Mouse (Mus musculus) heart, embryonic 11.5 days (tissue): ENCODE measurements around the gene Hmcn2. TPM values are rescaled to one million over a fixed set of nuclear protein-coding genes. Genes with fewer than 3 reads are reported as not detected.

ENCODE experiments used
- ATAC-seq: fragments of 200-750 bp; cut with Nextera tagmentation; replicated peaks from 2 replicates; pipeline ENCODE4 v1.8.0; 2017; ENCODE audit warnings: moderate library complexity; ENCODE audit not compliant: insufficient number of reproducible peaks, low FRiP score, low TSS enrichment
- H3K27ac ChIP-seq: fragments of 300-500 bp; sonication (generic); 2 replicates; pipeline ENCODE4 v1.5.1; 2014; ENCODE audit warnings: mild to moderate bottlenecking, low read depth, low read length
- H3K27me3 ChIP-seq: fragments of 300-500 bp; sonication (generic); 2 replicates; pipeline ENCODE4 v1.6.1; 2014; ENCODE audit warnings: mild to moderate bottlenecking, low read length, mixed read lengths; ENCODE audit not compliant: control insufficient read depth, insufficient read depth
- H3K36me3 ChIP-seq: fragments of 300-500 bp; sonication (generic); 2 replicates; pipeline ENCODE4 v1.6.1; 2014; ENCODE audit warnings: mild to moderate bottlenecking, low read length, moderate library complexity, mixed read lengths; ENCODE audit not compliant: control insufficient read depth, insufficient read depth
- H3K4me1 ChIP-seq: fragments of 300-500 bp; sonication (generic); 2 replicates; pipeline ENCODE4 v1.6.1; 2014; ENCODE audit warnings: low read length; ENCODE audit not compliant: control insufficient read depth, insufficient read depth
- H3K4me2 ChIP-seq: fragments of 300-500 bp; sonication (generic); 2 replicates; pipeline ENCODE4 v1.6.1; 2014; ENCODE audit warnings: mild to moderate bottlenecking, moderate library complexity
- H3K4me3 ChIP-seq: fragments of 300-500 bp; sonication (generic); 2 replicates; pipeline ENCODE4 v1.5.1; 2014; ENCODE audit warnings: low read depth, low read length
- H3K9ac ChIP-seq: fragments of 300-500 bp; sonication (generic); 2 replicates; pipeline ENCODE4 v1.6.1; 2014; ENCODE audit warnings: mild to moderate bottlenecking, low read depth, low read length, moderate library complexity
- H3K9me3 ChIP-seq: fragments of 300-500 bp; sonication (generic); replicated peaks from 2 replicates; pipeline ENCODE4 v1.6.1; 2016; ENCODE audit warnings: low read length; ENCODE audit not compliant: control insufficient read depth
- WGBS: fragments of 180-500 bp; shearing (Covaris S2); extraction: QIAGEN DNeasy Blood & Tissue Kit; methylation state at CpG from one replicate; pipeline ENCODE4 v1.1.7; 2014; ENCODE audit not compliant: insufficient replicate concordance; 5-methylcytosine and 5-hydroxymethylcytosine counted together
- polyA plus RNA-seq: library from polyadenylated mRNA; unstranded; fragments of >200 nt; fragmentation: Nextera tagmentation; extraction: Ambion mirVana; gene quantifications from 2 replicates; pipeline ENCODE4 v1.2.1, GENCODE M21; 2014

The Hmcn2 gene
- polyA plus RNA-seq, 1 experiment from 2014 or later: 0.27 TPM

DNA sequence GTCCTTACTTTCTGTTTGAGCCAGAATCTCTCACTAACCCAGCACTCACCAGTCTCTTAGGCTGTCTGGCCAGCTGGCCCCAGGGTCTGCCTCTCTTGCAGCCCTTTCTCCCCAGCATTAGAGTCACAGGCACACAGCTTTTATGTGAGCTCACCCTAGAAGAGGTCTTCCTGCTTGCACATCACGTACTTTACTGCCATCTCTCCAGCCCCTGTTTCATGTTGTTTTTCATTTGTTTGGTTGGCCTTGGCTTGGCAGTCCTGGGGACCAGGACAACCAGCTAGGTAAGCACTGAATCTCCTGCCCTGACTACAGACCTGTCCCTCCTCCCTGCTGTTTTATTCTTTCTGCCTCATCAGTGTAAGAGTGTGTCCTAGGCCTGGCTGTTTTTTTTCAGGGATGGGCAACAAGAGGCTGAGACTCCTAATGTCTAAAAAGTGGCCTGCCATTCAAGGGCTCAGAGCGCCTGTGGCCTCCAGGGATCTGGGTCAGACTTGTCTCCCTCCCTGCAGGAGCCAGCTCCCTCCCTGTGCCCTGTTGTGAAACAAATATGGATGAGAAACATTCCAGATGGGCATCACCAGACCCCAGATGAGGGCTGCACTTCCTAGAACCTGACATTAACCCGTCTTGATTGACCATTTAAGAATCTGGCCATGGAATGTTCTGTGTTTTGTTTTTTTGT is 134.7 kb downstream of the Hmcn2 start:
- no peaks in the 10 kb centered on the region for H3K9me3 ChIP-seq
- peaks cover 18% of the 10 kb centered on the region for H3K4me1 ChIP-seq
- H3K27ac ChIP-seq: no peak overlapping the region
- no peak overlapping the region for H3K4me3 ChIP-seq
- no peak overlapping the region for H3K9ac ChIP-seq
- no peaks in the 10 kb centered on the region for H3K36me3 ChIP-seq
- H3K27me3 ChIP-seq: 0 out of 2 replicates have a peak, but pooled peaks cover 3% of the 10 kb centered on the region
- ATAC-seq: no peak
- 57% methylated on average over 3 of the region's 3 CpGs for WGBS
- no peak overlapping the region for H3K4me2 ChIP-seq

DNA sequence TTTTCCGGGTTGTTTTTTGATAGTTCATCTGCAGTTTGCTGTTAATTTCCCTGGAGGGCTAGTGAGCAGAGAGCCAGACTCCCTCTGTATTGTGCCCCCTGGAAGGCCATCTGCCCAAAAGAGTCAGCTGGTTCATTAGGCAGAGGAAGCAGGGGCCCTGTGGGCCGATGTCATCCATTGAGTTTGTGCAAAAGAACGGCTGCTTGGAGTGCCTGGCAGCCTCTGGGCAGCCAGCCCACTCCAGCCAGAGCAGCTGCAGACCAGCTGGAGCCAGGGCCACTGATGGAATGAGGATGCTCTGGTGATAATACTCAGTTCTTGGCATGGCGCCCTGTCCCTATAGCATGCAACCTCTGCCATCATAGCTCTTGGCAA is 135.2 kb downstream of the Hmcn2 start:
- peaks cover 22% of the 10 kb centered on the region for H3K4me1 ChIP-seq
- no peaks in the 10 kb centered on the region for H3K36me3 ChIP-seq
- no peak overlapping the region for H3K4me2 ChIP-seq
- WGBS: 44% methylated on average over 4 of the region's 4 CpGs
- ATAC-seq: no peak
- no peak overlapping the region for H3K4me3 ChIP-seq
- H3K27ac ChIP-seq: no peak overlapping the region
- H3K27me3 ChIP-seq: 0 out of 2 replicates have a peak, but pooled peaks cover 3% of the 10 kb centered on the region
- H3K9me3 ChIP-seq: no peaks in the 10 kb centered on the region
- no peak overlapping the region for H3K9ac ChIP-seq

DNA sequence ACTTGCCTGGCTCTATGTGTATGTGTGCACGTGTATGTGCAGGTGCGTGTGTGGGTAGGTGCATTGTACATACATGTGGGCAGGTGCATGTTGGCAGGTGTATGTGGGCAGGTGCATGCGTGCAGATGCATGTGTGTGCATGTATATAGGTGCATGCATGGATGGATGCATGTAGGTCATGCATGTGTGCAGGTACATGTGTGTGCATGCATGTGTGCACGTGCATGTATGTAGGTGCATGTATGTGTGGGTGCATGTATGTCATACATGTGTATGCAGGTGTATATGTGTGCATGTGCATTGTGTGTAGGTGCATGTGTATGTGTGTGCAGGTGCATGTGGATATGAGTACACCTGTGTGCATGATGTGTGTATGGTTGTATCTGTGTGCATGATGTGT is 135.7 kb downstream of the Hmcn2 start:
- WGBS: 82% methylated on average over 4 of the region's 4 CpGs
- ATAC-seq: no peak

DNA sequence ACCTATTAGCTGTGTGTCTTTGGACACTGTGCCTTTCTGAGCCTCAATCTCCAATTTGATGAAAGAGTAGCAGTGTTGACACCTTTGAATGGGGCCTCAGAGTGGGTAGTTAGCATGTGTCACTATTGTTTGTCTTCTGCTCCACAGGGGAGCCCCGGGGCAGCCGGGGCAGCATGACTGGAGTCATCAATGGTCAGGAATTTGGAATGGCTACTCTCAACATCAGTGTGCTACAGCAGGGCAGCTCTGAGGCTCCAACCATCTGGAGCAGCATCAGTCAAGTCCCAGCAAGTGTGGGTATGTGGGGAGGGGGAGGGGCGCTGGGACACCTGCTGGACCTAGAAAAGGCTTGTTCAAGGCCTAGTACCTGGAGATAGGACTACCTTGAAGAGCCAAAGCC is 136.4 kb downstream of the Hmcn2 start:
- Histone ChIP-seq H3K36me3 (no peaks in the 10 kb centered on the region), H3K9ac (no peak overlapping the region), H3K9me3 (no peaks in the 10 kb centered on the region), H3K27ac (no peak overlapping the region), H3K27me3 (0 out of 2 replicates have a peak, but pooled peaks cover 3% of the 10 kb centered on the region), H3K4me2 (no peak overlapping the region), H3K4me1 (peaks cover 29% of the 10 kb centered on the region), H3K4me3 (no peak overlapping the region)
- ATAC-seq: no peak
- WGBS: 59% methylated on average over 3 of the region's 3 CpGs

More for the DNA sequence above, 135.7 kb downstream of the Hmcn2 start:
- Histone ChIP-seq H3K36me3 (no peaks in the 10 kb centered on the region), H3K27ac (no peak overlapping the region), H3K4me3 (no peak overlapping the region), H3K9me3 (no peaks in the 10 kb centered on the region), H3K4me1 (peaks cover 26% of the 10 kb centered on the region), H3K27me3 (0 out of 2 replicates have a peak, but pooled peaks cover 3% of the 10 kb centered on the region), H3K4me2 (no peak overlapping the region), H3K9ac (no peak overlapping the region)

DNA sequence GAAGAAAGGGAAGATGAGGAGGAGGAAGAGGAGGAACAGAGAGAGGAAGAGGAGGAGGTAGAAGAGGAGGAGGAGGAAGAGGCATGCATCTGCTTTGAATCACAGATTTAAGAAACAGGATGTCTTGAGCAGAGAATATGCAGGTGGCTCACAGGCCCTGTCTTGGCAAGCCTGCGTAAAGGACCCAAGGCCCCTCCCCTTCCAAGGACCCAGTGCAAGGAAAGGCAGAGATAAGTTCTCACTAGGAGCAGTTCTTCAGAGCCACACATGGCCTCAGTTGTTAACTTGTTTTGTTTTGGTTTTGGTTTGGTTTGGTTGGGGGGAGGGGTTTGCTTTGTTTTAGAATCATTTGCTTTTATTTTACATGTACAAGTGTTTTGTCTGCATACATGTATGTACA is 137.3 kb downstream of the Hmcn2 start:
- H3K4me2 ChIP-seq: no peak overlapping the region
- H3K9me3 ChIP-seq: no peaks in the 10 kb centered on the region
- no peaks in the 10 kb centered on the region for H3K36me3 ChIP-seq
- H3K27me3 ChIP-seq: 0 out of 2 replicates have a peak, but pooled peaks cover 3% of the 10 kb centered on the region
- no peak for ATAC-seq
- H3K4me3 ChIP-seq: no peak overlapping the region
- H3K4me1 ChIP-seq: peaks cover 29% of the 10 kb centered on the region
- H3K27ac ChIP-seq: no peak overlapping the region
- H3K9ac ChIP-seq: no peak overlapping the region
- 41% methylated on average over 1 of the region's 1 CpGs for WGBS

DNA sequence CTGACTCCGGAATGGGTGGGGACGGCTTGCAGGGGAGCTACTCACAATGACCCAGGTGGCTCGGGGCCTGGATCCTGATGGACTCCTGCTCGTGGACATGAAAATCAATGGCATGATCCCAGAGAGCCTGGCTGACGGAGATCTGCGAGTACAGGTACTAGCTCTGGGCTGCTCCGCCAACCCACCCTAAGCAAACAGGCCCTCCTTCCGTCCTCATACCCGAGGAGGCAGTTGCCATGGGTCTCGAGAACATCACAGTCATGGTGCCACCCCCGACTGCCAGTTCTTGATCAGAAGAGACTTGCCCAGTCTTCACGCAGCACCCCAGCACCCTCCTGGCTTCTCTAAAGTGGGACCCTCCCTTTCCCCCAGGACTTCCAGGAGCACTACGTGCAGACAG is 138.8 kb downstream of the Hmcn2 start:
- no peak overlapping the region for H3K9ac ChIP-seq
- H3K27ac ChIP-seq: no peak overlapping the region
- no peak overlapping the region for H3K4me2 ChIP-seq
- H3K36me3 ChIP-seq: no peaks in the 10 kb centered on the region
- H3K4me1 ChIP-seq: peaks cover 29% of the 10 kb centered on the region
- WGBS: 71% methylated on average over 13 of the region's 13 CpGs
- no peak for ATAC-seq
- no peak overlapping the region for H3K4me3 ChIP-seq
- H3K9me3 ChIP-seq: no peaks in the 10 kb centered on the region
- H3K27me3 ChIP-seq: peaks cover 15% of the 10 kb centered on the region

DNA sequence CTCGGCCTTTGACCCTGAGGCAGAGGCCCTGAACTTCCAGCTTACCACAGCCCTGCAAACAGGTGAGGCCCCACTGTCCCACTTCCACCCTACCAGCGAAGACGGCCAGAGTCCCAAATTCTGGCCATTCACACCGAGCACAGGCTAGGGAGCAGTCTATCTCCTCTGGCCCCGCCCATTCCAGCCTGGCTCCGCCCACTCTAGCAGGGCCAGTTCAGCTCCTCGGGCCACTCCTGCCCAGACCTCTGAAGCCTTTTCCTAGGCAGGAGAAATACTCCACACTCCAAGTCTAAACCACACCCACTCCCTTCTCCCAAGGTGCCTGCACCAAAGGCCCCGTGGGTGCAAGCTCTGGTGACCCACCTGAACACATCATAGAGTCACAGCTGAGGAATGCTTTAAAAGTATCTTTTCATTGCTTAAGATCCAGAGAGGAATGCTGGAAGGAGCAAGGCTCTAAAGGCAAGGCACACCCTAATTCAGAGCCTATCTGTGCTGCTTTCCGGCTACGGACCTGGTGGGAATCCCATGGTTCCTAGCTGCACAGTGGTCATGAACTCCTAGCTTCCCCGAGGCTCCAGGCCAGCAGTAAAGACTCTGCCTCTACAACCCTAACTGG is 139.5 kb downstream of the Hmcn2 start:
- H3K4me2 ChIP-seq: no peak overlapping the region
- 38% methylated on average over 11 of the region's 11 CpGs for WGBS
- peaks cover 21% of the 10 kb centered on the region for H3K27me3 ChIP-seq
- no peaks in the 10 kb centered on the region for H3K9me3 ChIP-seq
- no peak overlapping the region for H3K9ac ChIP-seq
- peak; percentile 11; the same call in 1 of the 2 replicates for ATAC-seq
- H3K4me1 ChIP-seq: peaks cover 29% of the 10 kb centered on the region
- H3K4me3 ChIP-seq: no peak overlapping the region
- H3K36me3 ChIP-seq: no peaks in the 10 kb centered on the region
- peak overlapping the region; percentile 29; the same call in 1 of the 2 replicates for H3K27ac ChIP-seq

DNA sequence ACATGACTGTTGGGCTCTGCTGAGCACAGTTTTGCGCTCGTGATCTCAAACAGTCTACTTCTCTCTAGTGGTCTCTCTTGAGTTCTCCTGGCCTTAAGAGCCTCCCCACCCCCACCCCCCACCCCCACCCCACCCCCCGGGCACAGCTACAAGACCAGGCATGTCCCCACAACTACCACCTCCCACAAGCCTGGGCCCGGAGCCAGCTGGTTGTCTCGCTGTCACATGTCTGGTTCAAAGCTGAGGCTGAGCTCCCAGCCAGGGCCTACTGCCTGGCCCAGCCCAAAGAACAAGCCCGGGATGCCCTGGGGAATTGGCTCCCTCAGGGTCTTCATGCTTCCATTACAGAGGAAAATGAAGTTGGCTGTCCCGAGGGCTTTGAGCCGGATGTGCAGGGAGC is 140.1 kb downstream of the Hmcn2 start:
- ATAC-seq: no peak
- H3K27ac ChIP-seq: 0 out of 2 replicates have a peak overlapping the region, but pooled peaks have one; percentile 29
- H3K4me2 ChIP-seq: no peak overlapping the region

More for the DNA sequence above, 140.1 kb downstream of the Hmcn2 start:
- 53% methylated on average over 8 of the region's 8 CpGs for WGBS
- H3K4me3 ChIP-seq: no peak overlapping the region
- H3K36me3 ChIP-seq: no peaks in the 10 kb centered on the region
- peaks cover 25% of the 10 kb centered on the region for H3K4me1 ChIP-seq
- H3K27me3 ChIP-seq: peaks cover 26% of the 10 kb centered on the region
- no peaks in the 10 kb centered on the region for H3K9me3 ChIP-seq
- no peak overlapping the region; the same call in 1 of the 2 replicates for H3K9ac ChIP-seq
